Mouse (Mus musculus) skeletal muscle tissue, adult 2 months (tissue): ENCODE data around the gene Enox2.

Experiments
- DNase-seq: peaks from one replicate; pipeline ENCODE4 v3.0.0-alpha.2; 2012; ENCODE audit warnings: low read depth, low spot score

Gene Enox2

DNA sequence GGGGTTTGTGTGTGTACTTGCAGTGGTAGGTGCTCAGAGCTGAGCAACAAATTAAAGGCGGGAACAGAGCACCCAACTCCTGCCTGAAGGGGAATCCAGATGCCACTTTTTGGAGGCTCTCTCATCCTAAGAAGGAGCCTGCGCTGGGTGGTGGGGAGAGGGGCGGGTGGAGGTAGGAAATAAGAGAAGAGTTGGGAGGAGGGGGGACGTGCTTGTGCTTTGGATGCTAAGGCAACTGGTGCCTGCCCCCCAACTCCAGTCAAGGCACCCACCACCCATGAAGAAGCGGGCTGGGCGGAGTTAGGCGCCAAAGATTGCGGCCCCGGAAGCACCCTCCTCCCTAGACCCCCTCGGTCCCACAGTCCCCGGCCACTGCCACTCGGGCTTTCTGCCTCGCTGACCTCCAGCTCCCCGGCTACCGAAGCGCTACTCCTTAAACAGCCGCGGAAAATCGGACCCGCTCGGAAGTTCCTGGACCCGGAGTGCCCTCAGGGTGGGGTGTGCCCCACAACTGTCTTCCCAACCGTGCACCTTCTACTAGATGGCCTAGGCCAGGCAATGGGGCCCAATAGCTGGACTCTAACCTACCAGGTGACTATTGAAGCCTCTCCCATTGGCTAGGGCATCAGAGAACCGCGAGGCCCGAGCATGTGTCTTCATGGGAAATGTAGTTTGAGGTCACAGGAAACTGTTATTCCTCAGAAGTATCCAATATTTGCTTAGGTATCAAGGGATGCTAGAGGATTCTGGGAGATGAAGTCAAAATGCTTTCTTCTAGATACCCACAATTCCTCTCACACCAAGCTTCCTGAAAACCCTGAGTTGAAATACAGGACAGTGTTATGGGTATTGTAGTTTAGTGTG lies at the start of gene Enox2:
Gene Enox2, minus strand, starts transcription at position 560 of the 864 bp plus-strand sequence.
- DNase-seq, result peak; percentile 88

- no peak for DNase-seq
These were observed 21.4 kb upstream of the Enox2 start for GRCm38 (mm10) chrX:49309496-49309895.

DNA sequence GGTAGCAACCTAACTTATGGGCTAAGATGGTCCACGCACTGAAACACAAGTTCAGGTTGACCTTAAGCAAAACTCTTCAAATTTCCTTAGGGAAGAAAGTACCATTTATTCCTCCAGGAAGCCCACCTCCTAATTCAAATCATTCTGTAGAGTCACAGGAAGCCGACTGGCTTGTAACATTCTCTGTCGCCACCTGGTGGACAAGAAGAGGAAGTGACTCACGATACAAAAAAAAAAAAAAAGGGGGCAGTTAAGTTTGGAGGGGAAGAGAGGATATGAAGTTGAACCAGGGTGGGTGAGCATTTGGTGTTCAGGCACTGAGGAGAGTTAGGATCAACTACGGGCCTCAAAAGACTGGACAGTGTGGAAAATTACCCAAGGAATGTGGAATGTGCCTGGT lies 18.6 kb upstream of the Enox2 start:
- DNase-seq, result peak; percentile 23

GRCm38 (mm10) chrX:49279918-49280586 lies 8.0 kb downstream of the Enox2 start:
- no peak for DNase-seq

- no peak for DNase-seq
These were observed 14.5 kb downstream of the Enox2 start for GRCm38 (mm10) chrX:49273487-49274042.

- no peak for DNase-seq
These were observed 37.2 kb downstream of the Enox2 start for GRCm38 (mm10) chrX:49250816-49251215.

DNA sequence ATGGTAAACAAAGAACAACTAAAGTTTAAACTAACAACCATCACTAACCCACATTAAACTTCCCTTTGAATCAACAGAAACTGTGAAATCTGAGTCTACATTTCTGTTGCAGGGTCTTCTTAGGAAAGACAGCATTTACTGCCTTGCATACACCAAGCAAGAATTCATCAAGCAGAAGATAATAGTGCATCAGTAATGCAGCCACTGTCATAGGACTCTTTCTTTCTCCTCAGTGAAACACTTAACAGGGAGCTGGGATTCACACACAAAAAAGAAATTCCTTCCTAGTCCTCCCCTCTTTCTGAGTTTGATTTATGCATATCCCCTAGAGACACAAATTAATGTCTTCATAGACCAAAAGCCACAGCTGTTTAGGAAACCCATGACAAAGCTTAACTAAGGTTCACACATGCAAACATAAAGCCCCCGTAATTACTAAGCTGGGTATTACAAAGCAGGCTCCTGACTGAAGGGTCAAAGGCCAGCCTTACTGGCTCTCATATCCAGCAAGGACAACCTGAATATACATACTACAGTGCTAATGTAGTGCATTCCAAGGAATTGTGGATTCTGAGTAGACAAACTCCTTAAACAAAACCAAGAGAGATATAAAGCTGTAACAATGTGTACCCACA lies 62.1 kb downstream of the Enox2 start:
- no peak for DNase-seq

DNA sequence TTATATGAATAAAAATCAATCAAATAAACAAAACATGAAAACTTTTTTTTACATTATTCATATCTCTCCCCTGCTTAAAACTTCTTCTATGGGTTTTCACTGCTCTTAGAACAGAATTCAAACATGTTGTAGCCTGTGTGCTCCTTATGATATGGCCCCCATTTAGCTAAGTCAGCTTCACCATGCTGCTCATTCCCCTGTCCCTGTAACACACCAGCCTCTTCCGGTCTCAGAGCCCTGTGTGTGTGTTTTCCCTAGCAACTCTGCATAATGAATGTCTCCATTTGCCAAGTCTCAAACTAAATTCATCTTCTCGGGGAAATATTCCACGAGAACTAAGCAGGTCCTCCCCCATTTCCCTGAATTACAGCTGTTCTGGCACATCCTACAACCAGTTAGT lies 71.6 kb downstream of the Enox2 start:
- no peak for DNase-seq

GRCm38 (mm10) chrX:49196386-49196785 lies 91.7 kb downstream of the Enox2 start:
- peak; percentile 0 for DNase-seq

- no peak for DNase-seq
These were observed 106.9 kb downstream of the Enox2 start for GRCm38 (mm10) chrX:49181136-49181535.

DNA sequence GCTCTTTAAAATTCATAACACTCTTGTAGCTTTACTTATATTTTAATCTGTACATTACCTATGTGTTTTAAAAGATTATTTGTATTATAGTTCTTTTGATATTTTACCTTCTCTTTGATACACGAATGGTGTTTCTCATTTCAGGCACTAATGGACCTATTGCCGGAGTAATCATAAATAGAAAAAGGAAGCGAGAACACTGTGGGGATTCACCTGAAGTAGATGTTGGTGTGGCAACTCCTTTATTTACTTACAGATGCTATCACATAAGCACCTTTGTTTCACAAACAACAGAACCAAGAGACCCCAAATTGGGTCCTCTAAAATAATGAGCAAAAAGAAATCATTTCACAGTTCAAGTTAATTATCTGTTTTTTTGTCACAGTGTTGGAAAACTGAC lies 109.4 kb downstream of the Enox2 start:
- no peak for DNase-seq

- no peak for DNase-seq
These were observed 133.8 kb downstream of the Enox2 start for GRCm38 (mm10) chrX:49154280-49154679.

DNA sequence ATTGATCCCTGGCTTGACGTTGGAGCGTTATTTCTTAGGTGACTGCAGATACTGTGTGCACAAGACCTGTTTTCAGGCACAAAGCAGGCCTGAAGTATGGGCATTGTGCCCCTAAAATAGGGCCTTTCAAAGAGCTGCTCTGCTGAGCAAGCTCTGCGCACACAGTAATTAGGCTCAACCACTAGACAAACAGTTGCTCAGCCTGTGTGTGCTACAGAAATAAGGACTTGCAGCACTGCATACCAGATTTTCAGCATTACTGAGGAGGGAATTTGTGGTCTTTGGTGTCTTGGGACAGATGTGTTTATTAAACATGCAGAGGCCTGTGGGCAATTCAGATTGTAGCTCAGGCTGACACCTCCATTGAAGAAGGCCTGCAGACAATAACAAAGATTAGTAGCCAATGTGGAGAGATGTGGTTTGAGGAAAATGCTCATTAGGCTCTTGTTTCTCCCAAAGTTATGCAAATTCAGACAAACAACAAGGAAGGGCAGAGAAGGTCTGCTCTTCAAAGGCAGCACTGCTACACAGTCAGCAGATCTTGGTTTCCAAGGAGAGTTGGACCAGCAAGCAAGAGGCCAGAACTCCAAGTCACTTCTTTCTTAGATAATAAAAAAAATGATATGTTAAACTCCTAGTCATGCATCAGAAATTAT lies 163.2 kb downstream of the Enox2 start:
- no peak for DNase-seq

DNA sequence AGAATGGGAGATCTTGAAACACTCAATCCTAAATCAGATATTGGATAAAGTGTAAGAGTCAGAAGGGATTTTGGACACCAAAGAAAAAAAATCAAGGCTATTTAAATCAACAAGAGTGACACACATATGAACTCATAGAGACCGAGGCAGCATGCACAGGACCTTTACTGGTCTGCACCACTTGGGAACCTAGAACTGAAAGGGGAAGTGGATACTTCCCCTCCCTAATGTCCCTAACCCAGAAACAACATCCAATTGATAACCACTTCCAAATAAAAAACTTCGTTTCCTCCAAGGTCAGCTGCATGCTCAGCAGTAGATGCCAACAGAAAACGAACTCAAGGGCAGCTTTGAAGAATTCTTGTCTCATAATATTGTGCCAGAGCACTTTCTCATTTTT lies 171.6 kb downstream of the Enox2 start:
- no peak for DNase-seq

GRCm38 (mm10) chrX:49112412-49112811 lies 175.6 kb downstream of the Enox2 start:
- no peak for DNase-seq

DNA sequence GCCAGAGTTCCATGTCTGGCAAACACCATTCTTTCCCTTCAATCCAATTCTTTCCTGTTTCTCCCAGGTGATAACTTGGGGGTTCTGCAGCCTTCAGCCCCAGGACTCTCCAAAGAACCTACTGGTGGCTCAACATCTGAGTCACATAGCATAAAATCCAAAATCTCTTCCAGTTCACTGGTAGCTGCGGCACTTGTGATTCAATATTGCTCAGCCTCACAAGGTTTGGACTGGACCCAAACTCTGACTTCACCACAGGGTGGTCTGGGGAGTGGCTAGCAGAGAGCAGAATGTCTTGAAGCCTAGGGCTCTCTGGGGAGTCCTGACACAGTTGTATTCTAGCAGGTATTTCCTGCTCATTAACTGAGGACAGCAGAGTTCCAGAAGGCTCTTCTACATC lies 187.5 kb downstream of the Enox2 start:
- DNase-seq, result peak; percentile 13

GRCm38 (mm10) chrX:49096249-49096648 lies 191.8 kb downstream of the Enox2 start:
- no peak for DNase-seq

GRCm38 (mm10) chrX:49075055-49075454 lies 213.0 kb downstream of the Enox2 start:
- DNase-seq, result no peak

GRCm38 (mm10) chrX:49073563-49073962 lies 214.5 kb downstream of the Enox2 start:
- no peak for DNase-seq

GRCm38 (mm10) chrX:49045118-49045517 lies 242.9 kb downstream of the Enox2 start:
- no peak for DNase-seq

DNA sequence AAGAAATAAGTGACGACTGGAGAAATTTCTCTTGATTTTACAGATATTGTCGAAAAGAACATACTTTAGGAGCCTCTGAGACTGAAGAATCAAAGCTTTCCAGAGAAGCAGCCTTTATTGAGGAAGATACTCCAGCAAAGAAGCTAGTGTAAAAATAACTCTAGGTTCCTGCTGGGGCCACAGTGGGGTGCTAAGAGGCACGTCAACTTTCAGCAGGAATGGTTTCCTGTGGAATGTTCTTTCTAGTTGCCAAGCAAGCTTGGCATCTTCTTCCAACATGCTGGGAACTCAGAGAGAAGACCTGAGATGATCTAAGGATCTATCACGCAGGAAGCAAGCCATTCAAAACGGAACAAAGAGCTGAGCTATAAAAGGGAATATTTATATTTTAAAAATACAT lies 278.3 kb downstream of the Enox2 start:
- DNase-seq, result no peak

- DNase-seq, result no peak
These were observed 282.4 kb downstream of the Enox2 start for GRCm38 (mm10) chrX:49005655-49006054.
